Mouse (Mus musculus): Measurements from ENCODE around the gene Gm4491. TPM values are rescaled to one million over a fixed set of nuclear protein-coding genes. Genes with fewer than 3 reads are reported as not detected.

Gene Gm4491
- polyA plus RNA-seq, 1 experiment from 2014 or later: not detected

Other genes starting within 250 kb of the Gm4491 start
- 22.3 and 23.4 TPM in 2 replicates for gene Zmym2, start 229.2 kb downstream of the Gm4491 start, polyA plus RNA-seq (2015; fragmentation: Nextera tagmentation; extraction: Ambion mirVana)
- 0.13 and 0.26 TPM in 2 replicates for gene Gja3, start 57.8 kb downstream of the Gm4491 start, polyA plus RNA-seq (2015; fragmentation: Nextera tagmentation; extraction: Ambion mirVana)
- 8.3 and 9.0 TPM in 2 replicates for gene Gjb2, start 11.2 kb downstream of the Gm4491 start, polyA plus RNA-seq (2015; fragmentation: Nextera tagmentation; extraction: Ambion mirVana)
- gene Gjb6, start 17.7 kb upstream of the Gm4491 start, polyA plus RNA-seq (2015; fragmentation: Nextera tagmentation; extraction: Ambion mirVana): 0.10 and 0.20 TPM in 2 replicates